Mouse (Mus musculus) liver, embryonic 14.5 days (tissue): ENCODE data around the gene Abcc4. TPM values are rescaled to one million over a fixed set of nuclear protein-coding genes. Genes with fewer than 3 reads are reported as not detected.

Experiments used
- ATAC-seq: fragments of 200-750 bp; cut with Nextera tagmentation; 2 replicates; pipeline ENCODE4 v1.8.0; 2017; ENCODE audit warnings: moderate number of reproducible peaks, mild to moderate bottlenecking, moderate library complexity; ENCODE audit not compliant: insufficient read depth
- DNase-seq, 3 experiments: peaks; one replicate each; pipeline ENCODE4 v3.0.0-alpha.2; 2012 to 2013; ENCODE audit warnings: low read depth in 3 of 3, low spot score in 3 of 3
- H3K27ac ChIP-seq: fragments of 300-500 bp; sonication (generic); 2 replicates; pipeline ENCODE4 v1.5.1; 2014; ENCODE audit warnings: moderate library complexity, mild to moderate bottlenecking, control low read depth, inconsistent platforms
- H3K27me3 ChIP-seq: fragments of 300-500 bp; sonication (generic); 2 replicates; pipeline ENCODE4 v1.6.1; 2014; ENCODE audit warnings: mild to moderate bottlenecking, low read length, moderate library complexity; ENCODE audit not compliant: control insufficient read depth, insufficient read depth
- H3K36me3 ChIP-seq: fragments of 300-500 bp; sonication (generic); replicated peaks from 2 replicates; pipeline ENCODE4 v1.6.1; 2014; ENCODE audit warnings: low read depth; ENCODE audit not compliant: control insufficient read depth, insufficient read depth
- H3K4me1 ChIP-seq, 2 experiments: fragments of 200-500 bp in 1 of 2; fragments of 300-500 bp in 1 of 2; sonication (generic) in 1 of 2; replicated peaks; 2 replicates each; pipeline ENCODE4 v1.6.1; 2012 to 2014; ENCODE audit warnings: antibody characterized with exemption in 1 of 2, inconsistent platforms in 1 of 2, low read length in 1 of 2; ENCODE audit not compliant: control insufficient read depth in 2 of 2, insufficient read depth in 2 of 2
- H3K4me2 ChIP-seq: fragments of 300-500 bp; sonication (generic); 2 replicates; pipeline ENCODE4 v1.6.1; 2014; ENCODE audit warnings: low read depth, mild to moderate bottlenecking, control low read depth, moderate library complexity
- H3K4me3 ChIP-seq, 2 experiments: fragments of 200-500 bp in 1 of 2; fragments of 300-500 bp in 1 of 2; sonication (generic) in 1 of 2; 2 replicates each; pipeline ENCODE4 v1.5.1; 2012 to 2014; ENCODE audit warnings: low read depth in 2 of 2, low read length in 2 of 2, mild to moderate bottlenecking in 2 of 2, control low read depth in 1 of 2, inconsistent platforms in 1 of 2, moderate library complexity in 1 of 2; ENCODE audit not compliant: insufficient read depth in 1 of 2
- H3K9ac ChIP-seq: fragments of 300-500 bp; sonication (generic); replicated peaks from 2 replicates; pipeline ENCODE4 v1.6.1; 2014; ENCODE audit warnings: mild to moderate bottlenecking, control low read depth, moderate library complexity
- H3K9me3 ChIP-seq: fragments of 300-500 bp; sonication (generic); 2 replicates; pipeline ENCODE4 v1.6.1; 2016; ENCODE audit warnings: low read length, mixed read lengths; ENCODE audit not compliant: control insufficient read depth
- CTCF ChIP-seq: IDR thresholded peaks from 2 replicates; pipeline ENCODE4 v1.5.1; 2016; ENCODE audit warnings: antibody characterized with exemption, low read depth, control low read depth
- EP300 ChIP-seq: IDR thresholded peaks from 2 replicates; pipeline ENCODE4 v1.6.1; 2016; ENCODE audit warnings: antibody characterized with exemption, low read depth
- WGBS: fragments of 180-500 bp; shearing (Covaris S2); extraction: QIAGEN DNeasy Blood & Tissue Kit; methylation state at CpG from one replicate; pipeline ENCODE4 v1.1.7; 2014; ENCODE audit not compliant: insufficient replicate concordance; 5-methylcytosine and 5-hydroxymethylcytosine counted together
- polyA plus RNA-seq, 2 experiments: library from polyadenylated mRNA; depleted of rRNA in 1 of 2; stranded (reverse) in 1 of 2; unstranded in 1 of 2; fragments of >200 nt; fragmentation: Nextera tagmentation in 1 of 2; extraction: Ambion mirVana in 1 of 2; gene quantifications; 2 replicates each; pipeline versions ENCODE4 v1.2.1 to v1.2.3; 2012 to 2014

Abcc4 gene
- polyA plus RNA-seq, 2 experiments = 1.4 to 1.9 TPM

- Histone ChIP-seq H3K36me3 (no peaks in the 10 kb centered on the region), H3K4me2 (no peak overlapping the region), H3K9me3 (no peaks in the 10 kb centered on the region), H3K4me3 (no peak overlapping the region), H3K27ac (no peak overlapping the region), H3K9ac (no peak overlapping the region), H3K4me1 (no peaks in the 10 kb centered on the region; a peak in 1 of 4 replicates), H3K27me3 (no peaks in the 10 kb centered on the region; the same call in 1 of the 2 replicates)
- ATAC-seq (no peak), DNase-seq (no peak)
- 54% methylated on average over 7 of the region's 7 CpGs for WGBS
- no peak for TF ChIP-seq CTCF
- TF ChIP-seq EP300 = no peak
Observed at GRCm38 (mm10) chr14:118718576-118718975, 12.6 kb upstream of the Abcc4 start.

GRCm38 (mm10) chr14:118716372-118717312 lies 10.6 kb upstream of the Abcc4 start:
- Histone ChIP-seq H3K9ac (no peak overlapping the region), H3K4me1 (no peaks in the 10 kb centered on the region; a peak in 1 of 4 replicates), H3K4me3 (no peak overlapping the region), H3K9me3 (no peaks in the 10 kb centered on the region), H3K27me3 (peaks cover 9% of the 10 kb centered on the region), H3K27ac (no peak overlapping the region), H3K4me2 (no peak overlapping the region), H3K36me3 (no peaks in the 10 kb centered on the region)
- ATAC-seq (no peak), DNase-seq (no peak)
- 68% methylated on average over 16 of the region's 16 CpGs for WGBS
- TF ChIP-seq CTCF (no peak), EP300 (no peak)

GRCm38 (mm10) chr14:118714720-118715119 lies 8.7 kb upstream of the Abcc4 start:
- H3K4me2 ChIP-seq = no peak overlapping the region
- no peak overlapping the region for H3K9ac ChIP-seq
- H3K9me3 ChIP-seq = no peaks in the 10 kb centered on the region
- TF ChIP-seq EP300 (no peak), CTCF (no peak)
- ATAC-seq (no peak), DNase-seq (no peak)
- peaks cover 3 to 5% of the 10 kb centered on the region in 2 experiments; a peak in 3 of 4 replicates for H3K4me1 ChIP-seq
- no peaks in the 10 kb centered on the region for H3K36me3 ChIP-seq
- no peak overlapping the region for H3K27ac ChIP-seq
- WGBS = 69% methylated on average over 6 of the region's 6 CpGs
- no peak overlapping the region for H3K4me3 ChIP-seq
- H3K27me3 ChIP-seq = peaks cover 9% of the 10 kb centered on the region

DNA sequence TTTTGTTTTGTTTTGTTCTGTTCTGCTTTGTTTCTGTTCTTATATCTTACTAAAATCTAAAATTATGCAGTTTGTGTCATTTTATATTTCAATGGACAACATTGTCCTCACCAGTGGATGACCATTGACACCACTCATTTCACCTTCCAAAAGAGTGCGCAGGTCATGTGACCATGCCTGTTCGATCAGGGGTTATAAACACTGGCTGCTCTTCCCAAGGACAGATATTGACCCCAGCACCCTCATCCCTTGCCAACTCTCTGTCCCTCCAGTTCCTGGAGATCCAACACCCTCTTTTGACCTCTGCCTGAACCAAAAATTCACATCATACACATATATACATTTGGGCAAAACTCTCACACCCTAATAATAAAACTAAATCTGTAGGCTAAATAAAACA lies 8.3 kb upstream of the Abcc4 start:
- TF ChIP-seq EP300 (no peak), CTCF (no peak)
- ATAC-seq (no peak), DNase-seq (no peak)
- no peaks in the 10 kb centered on the region for H3K36me3 ChIP-seq
- 72% methylated on average over 2 of the region's 2 CpGs for WGBS
- no peak overlapping the region for H3K4me2 ChIP-seq
- no peak overlapping the region for H3K9ac ChIP-seq
- H3K4me3 ChIP-seq = no peak overlapping the region
- H3K9me3 ChIP-seq = no peaks in the 10 kb centered on the region
- peaks cover 9% of the 10 kb centered on the region for H3K27me3 ChIP-seq
- H3K27ac ChIP-seq = no peak overlapping the region
- H3K4me1 ChIP-seq = peaks cover 6 to 8% of the 10 kb centered on the region in 2 experiments

DNA sequence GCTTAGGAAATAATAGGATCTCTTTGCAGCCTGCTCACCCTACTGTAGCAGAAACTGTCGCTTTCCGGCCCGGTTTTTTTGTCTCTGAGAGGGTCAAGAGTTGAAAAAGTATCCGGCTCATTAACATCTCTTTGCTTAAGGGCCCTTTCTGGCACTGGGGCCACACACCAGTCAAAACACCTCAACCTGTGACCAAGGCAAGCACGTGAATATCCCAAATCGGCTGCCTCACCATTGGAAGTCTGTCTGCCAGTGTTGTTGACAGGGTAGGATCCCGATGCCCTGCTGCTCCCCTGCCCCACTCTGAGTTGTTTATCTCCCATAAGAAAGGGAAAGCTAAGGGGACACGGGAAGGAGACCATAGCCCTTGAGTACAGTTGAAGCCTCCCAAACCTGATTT lies 7.8 kb upstream of the Abcc4 start:
- no peak overlapping the region for H3K4me2 ChIP-seq
- no peaks in the 10 kb centered on the region for H3K9me3 ChIP-seq
- H3K27ac ChIP-seq = no peak overlapping the region
- no peak for DNase-seq
- TF ChIP-seq CTCF (no peak), EP300 (no peak)
- H3K9ac ChIP-seq = no peak overlapping the region
- H3K4me1 ChIP-seq = peaks cover 6 to 10% of the 10 kb centered on the region in 2 experiments
- ATAC-seq = no peak
- 24% methylated on average over 8 of the region's 8 CpGs for WGBS
- H3K4me3 ChIP-seq = no peak overlapping the region
- H3K36me3 ChIP-seq = no peaks in the 10 kb centered on the region
- H3K27me3 ChIP-seq = peaks cover 9% of the 10 kb centered on the region
